Mouse (Mus musculus) liver (tissue): ENCODE data around the gene Runx1.

ENCODE experiments used
- DNase-seq: peaks from one replicate; pipeline ENCODE4 v3.0.0-alpha.2; 2020; ENCODE audit warnings: mixed read lengths

Runx1 gene

DNA sequence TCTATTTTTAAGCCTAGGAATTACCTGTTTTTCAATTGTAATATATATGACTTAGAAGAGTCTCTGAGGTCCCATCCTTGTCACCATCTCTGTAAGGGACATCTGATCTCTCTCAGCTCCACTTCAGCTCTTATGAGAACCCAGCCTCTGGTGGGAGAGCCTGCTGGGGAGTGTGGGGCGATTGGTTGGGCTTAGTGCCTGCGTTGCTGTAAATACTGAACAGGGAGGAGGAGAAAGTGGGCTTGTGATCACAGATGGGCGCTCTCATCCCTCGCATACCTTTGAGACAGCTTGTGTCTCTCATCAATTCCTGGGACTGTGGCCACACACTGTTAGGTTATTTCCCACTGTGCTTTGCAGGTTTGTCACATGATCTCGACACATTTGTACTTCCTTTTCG, 35.3 kb downstream of the Runx1 start:
- DNase-seq: no peak

DNA sequence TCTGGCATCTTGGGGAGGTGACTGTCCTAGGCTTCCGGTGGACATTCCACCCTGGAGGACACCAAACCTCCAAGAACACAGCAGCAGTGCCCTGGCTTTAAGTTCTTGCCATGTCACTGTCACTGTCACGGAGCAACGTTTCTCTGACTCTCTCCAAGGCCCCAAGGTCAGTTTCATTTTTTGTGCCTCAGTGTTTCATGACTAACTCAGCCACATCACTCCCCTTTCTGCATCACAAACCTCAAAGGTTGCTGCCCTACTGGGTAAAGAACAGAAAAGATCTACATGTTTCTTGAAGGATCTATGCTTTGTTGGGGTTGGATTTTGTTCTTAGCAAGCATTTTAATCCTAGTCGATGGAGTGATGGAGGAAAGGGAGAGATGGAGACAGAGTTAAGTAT, 36.1 kb downstream of the Runx1 start:
- no peak for DNase-seq

DNA sequence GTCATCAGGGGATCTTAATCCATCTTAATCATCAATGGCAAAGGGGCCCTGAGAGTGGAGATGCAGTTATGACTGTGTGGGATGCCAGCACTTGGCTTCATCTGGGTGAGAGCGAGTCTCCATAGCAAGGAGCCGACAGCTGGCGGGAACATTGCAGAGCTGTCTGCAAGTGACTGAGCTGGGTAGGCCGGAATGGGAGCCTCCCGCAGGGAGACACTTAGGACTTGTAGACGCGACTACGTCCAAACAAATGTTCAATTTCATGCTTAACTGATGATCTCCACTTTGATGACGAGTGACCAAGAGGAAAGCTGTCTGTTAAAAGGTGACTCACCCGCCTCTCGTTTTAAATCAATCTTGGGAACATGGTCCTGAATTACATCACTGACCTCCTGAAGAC, 37.5 kb downstream of the Runx1 start:
- DNase-seq: no peak

DNA sequence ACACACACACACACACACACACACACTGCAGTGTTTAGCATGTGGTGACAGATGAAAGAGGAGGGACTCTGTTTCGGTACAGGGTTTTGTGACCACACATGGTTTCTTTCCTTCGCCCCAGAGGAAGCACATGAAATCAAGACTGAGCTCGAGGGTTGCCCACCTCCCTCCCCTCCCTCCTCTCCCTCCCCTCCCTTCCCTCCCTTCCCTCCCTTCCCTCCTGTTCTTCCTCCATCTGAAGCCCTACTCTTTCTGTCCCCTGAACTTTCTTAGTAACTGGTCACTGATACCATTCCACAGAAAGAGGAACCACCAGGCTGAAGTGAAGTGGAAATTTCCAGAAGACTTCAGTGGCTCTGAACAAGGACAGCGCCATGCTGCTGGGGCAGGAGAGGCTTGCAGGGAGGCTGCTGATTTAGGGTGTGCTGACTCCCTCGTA, 39.0 kb downstream of the Runx1 start:
- no peak for DNase-seq

DNA sequence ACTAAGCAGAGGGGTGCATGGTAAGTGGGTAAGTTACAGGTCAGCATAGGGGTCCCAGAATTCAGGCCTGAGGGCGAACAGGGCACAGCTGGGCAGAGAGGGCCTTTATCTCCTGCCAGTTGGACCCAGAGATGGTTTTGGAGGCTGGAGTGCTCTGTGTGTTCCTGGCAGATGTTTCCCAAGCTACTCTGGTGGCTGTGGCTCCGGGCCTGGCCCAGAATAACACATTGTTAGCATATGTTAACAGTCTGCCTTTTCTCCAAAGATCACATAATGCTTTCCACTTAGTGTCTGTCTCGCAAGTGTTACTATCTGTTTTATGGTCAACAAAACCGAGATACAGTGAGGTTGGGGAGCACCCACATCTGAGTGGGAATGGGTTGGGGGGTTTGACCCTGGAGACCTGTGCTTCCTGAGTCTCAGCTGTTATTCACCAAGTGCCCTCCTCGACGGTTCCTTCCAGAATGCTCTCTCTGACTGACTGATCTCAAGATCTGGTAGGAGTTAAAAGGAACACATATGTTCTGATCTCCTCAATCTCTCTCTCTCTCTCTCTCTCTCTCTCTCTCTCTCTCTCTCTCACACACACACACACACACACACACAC, 39.6 kb downstream of the Runx1 start:
- DNase-seq: no peak

DNA sequence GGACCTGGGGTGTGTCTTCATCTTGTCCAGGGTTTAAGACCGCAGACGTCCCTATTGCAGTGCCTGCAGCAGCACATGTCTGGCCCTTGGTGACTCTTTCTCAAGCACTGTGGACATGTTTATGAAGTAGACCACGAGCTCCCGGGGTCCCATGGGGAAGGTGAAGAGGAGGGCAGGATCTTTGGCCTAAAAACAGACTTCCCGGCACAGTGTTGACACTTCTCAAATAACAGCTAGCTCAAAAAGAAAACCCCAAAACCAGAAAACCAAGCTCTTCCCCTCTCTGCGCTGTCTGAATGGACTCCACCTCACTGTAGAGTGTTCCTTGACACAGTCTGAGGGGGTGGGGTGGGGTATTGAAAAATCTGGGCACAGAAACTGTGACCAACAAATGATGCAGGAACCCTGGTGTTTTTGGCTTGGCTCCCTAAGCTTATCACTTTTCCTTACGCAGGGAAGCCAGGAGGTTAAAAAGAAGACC, 42.3 kb downstream of the Runx1 start:
- DNase-seq: no peak

DNA sequence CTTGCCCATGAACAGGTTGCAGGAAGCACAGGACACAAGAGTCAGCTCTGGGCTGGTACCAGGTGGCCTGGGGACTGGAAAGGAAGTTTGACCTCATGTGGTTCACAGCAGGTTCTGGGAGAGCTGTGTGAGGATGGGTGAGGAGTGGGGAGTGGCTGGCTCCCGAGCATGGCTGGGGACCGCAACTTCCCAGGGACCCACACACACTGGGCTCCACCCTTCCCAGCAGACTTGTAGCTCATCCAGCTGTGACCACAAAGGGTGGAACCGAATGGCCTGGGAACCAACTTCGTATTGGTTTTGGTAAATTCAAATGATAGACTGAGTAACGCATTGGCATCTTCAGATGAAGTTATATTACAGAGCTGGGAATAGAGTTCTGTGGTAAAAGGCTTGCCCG, 43.5 kb downstream of the Runx1 start:
- peak; percentile 5 for DNase-seq

DNA sequence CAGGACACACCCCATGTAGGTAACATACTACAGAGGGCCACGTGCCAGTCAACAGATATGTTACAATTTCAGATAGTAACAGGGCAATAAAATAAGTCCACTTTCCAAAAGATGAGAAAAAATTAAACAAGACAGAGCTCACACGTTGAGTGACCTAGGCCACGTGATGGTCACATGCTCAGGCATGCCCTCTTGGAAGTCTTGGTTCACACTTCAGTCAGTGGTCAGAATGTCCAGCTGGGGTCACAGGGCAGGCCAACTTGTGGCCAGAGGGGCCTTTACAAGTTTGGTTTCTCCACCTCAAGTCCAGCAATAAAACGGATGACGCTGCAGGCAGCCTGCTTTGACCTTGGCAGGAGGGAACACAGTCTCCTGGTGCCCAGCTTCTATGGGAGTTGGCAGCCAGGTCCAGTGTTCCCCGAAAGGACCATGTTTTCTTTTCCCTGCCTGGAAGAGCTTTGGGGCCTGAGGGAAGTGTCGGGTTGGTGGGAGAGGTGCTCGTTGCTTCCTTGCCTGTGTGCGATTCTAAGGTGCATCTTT, 46.0 kb downstream of the Runx1 start:
- peak; percentile 2 for DNase-seq

DNA sequence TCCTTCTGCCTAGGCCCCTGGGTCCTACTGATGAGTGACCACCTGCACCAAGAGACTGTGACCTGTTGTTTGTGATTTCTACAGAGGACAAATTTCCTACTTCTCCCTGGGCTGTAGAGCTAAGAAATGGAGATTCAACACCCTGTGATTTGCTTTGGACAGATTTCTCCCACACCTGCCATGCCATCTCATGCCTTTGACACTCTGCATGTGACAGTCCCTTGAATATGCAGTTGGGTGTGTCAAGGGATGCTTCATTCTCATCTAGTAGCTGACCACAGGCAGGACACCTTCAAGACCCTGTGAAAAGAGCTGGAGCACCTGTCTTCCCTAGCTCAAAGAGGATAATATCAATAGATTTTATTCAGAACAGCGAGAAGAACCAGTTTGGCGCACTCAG, 46.8 kb downstream of the Runx1 start:
- DNase-seq: no peak

DNA sequence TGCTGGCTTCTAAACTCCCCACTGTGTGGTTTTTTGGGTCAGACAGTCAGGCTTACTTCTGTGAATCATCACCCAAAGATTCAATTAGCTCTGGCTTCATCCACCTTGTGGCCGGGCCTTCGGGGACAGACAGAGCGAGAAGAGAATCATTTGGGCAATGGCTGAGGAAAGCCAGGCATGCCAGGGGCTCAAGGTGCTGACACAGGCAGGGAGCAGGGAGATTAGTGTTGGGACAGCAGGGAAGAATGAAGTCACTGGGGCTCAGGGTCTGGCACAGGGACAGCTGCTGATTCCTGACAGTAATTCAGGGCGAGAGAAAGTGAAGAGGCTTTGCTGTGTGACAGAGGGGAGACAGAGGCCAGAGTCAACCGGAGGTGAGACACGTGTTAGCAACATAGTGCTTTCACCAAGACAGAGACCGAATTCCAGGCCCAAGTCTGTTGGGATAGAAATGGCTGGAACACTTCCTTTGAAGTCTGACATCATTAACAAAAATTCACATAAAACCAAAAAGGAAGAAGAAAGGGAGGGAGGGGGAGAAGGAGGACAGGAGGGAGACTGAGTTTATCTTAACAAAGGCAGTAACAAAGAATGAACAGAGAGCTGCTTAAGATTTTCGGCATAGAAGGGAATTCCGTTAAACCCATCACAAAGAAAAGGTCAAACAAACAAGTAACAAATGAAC, 47.7 kb downstream of the Runx1 start:
- DNase-seq: no peak

DNA sequence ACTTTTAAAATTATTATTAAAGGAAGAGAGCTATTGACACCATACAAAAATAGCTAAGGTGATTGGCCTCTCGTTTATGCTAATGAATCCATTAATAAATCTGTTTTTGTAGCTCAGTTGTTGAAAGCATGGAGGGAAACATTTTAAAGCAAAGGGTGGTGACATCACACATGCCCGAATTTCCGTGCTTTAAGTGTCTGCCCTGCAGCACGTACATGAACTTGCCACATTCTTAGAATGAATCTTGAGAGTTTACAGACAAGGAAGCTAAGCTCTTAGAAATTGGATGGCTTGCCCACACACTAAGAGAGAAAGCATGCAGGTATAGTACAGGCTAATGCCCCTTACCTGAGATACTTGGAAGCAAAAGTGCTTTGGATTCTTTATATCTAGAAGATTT, 58.1 kb downstream of the Runx1 start:
- DNase-seq: no peak

DNA sequence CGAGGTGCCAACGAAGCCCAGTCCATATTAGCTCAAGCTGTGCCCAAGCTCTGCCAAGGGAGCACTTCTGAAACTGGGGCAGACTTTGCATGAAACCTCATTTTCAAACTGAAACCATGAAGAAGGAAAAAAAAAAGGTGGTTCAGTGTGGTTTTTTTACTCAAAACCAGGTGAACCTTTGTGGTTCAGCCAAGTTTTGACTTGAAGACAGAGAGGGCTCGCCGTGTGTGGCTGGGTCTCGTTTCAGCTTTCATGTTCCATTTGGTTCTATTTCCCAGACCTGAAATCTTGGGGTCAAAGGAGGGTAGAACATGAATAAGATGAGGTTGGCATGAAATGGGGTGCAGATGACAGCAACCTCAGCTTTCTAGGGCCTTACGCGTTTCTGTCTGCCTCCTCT, 58.5 kb downstream of the Runx1 start:
- no peak for DNase-seq

DNA sequence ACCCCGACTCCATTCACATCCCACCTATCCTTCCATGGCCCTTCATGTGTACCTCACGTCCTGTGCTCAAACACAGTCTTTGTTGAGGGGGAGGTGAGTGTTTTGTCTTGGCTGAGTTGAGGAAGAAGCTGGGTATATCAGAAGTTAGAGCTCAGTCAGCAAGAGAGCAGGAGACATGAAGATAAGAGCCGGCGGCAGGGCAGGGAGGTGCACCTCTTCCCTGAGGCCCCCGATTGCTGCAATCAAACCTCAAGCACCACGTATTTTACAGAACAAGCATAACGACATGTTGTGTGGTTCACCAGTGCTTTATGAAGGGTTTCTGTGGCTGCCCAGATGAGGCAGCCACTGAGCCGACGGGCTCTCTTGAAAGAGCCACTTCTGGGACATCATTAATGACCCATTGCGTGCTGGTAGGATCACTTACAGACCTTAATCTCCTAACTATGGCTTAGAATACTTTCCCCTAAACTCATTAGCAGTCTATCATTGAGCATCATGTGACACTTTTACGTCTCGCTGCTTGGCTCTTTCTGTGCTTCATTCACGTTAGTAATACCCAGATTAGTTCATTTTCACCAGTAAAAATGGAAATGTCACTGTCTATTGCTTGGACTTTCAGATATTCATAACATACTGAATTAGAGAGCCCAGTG, 61.1 kb downstream of the Runx1 start:
- DNase-seq: peak; percentile 82

DNA sequence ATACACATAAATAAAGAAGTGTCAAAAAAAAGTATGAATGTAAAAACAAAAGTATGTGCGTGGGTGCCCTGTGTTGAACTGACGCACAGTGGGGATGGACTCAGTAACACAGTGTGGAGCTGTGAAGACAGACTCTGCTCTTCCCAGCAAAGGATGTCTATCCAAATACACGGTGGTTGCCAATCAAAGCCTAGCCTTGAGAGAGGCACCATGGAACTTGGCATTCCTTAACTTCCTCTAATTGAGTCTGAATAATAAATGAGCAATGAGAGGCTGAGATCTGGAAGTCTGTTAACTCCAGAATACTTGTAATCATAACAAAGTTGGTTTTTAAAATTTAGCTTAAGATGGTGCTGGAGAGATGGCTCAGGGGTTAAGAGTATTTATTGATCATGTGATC, 62.3 kb downstream of the Runx1 start:
- no peak for DNase-seq

DNA sequence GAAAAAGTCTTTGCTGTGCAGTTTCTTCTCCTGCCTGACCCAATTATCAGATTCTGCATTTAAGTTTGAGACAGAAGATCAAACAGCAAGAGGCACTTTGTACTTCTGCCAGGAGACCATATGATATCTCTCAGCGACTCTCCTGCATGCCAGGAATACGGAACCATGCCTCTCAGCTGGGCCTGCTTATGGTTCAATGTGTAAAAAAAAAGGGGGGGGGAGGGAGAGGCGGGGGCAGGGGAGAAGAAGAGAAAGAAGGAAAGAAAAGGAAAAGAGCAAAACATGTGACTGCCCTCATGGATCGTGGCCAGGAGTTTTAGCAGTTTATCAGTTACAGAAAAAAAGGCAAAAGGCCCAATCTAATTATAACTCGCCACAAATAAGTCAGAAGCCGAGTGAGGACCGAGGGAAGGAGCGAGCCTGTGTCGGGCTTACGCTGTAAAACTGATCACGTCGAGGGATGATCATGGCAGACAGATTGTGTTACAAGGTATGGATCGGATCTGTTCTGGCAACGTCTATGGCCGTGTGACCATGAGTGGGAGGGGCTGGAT, 63.9 kb downstream of the Runx1 start:
- no peak for DNase-seq

DNA sequence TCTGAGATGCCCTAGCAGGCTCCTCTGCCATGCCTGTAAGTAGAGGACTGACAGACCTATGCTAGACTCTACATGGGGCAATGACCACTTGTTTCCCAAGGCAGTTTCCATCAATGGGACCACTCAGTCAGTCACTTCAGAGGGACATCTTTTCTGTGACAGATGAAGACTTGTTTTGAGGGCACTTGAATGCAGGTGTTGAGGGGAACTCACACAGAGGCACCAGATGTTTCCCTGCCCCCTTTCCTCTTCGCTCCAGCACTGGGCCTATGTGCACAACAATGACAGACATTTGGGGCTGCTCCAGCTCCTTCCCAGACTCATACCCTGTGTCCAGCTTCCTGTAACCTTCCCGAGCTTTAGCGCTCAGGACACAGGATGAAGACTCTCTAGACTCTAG, 65.9 kb downstream of the Runx1 start:
- no peak for DNase-seq

DNA sequence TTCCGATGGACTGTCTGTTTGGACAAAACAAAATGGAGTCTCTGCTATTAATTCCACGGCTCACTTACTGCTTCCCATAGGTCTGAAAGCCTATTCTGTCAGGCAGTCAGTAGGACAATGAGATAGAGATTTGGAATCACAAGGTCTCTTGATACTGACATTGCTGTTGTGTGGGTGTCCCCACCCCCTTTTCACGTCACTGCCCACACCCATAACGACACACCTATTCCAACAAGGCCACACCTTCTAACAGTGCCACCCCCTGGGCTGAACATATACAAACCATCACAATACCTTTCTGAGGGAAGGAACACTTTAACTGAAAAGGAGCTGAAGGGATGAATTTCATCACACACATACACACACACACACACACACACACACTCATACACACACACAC, 68.4 kb downstream of the Runx1 start:
- peak; percentile 59 for DNase-seq

DNA sequence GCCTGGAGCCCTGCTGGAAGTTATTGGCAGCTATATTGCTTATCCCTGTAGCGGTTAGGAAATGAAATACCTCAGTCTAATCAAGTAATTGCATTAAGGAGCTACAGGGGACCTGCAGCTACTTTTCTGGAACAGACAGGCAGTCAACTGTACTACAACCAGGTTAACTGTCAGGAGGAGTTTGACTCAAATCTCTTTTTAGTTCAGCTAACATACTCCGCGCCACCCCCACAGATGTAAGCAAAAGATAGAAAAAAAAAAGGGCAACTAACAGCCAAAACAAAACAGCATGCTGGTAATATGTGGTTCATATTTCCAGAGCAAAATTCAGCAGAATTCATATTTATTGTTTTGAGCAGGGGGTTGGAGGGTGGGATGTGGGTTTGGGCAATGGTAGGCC, 72.0 kb downstream of the Runx1 start:
- DNase-seq: no peak

DNA sequence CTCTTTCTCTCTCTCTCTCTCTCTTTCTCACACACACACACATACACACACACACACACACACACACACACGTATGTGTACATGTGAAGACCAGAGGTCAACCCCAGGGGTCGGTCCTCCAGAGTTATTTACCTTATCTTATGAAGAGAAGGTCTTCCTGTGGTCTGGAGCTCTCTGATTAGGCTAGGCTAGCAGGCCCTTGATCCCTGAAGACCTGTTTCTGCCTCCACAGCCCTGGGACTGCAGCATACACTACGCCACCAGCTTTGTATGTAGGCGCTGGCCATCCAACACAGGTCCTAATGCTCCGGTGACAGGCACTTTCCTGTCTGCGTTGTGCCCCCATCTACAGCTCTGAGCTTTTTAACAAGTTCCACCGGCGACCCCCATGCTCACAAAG, 72.8 kb downstream of the Runx1 start:
- DNase-seq: no peak

DNA sequence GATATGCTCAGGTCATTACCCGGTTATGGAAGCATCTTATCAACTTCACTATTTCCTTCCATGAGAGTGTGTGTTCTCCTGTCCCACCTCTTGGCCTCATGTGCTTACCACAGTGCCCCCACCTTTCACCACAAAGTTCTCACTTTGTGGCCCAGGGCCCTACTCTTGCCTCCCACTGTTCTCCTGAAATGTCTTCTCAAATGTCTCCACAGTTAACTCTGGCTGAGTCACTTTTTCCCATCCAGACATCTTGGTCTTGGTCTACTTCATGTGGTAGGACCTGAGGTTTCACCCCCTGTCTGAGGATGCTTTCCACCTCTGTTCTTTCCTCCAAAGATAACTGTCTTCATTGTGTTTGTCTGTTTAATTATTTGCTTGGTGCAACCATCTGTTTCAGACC, 77.7 kb downstream of the Runx1 start:
- no peak for DNase-seq

DNA sequence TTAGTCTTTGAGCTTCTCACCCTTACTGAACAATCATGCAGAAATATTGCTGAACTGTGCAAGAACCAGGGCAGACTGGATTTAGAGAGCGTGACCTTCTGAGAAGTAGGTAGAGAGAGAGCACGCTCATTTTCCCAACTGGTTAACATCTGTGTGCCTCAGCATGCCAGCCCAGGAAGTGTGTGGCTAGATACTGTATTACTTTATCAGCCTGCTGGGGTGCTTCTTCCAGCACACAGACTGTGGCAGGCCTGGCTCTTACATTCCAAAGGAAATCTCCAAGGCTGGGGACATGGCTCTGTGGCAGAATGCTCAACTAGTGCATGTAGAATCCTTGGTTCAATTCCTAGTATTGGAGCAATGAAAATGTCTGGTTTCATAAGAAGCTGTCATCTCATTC, 78.9 kb downstream of the Runx1 start:
- no peak for DNase-seq

DNA sequence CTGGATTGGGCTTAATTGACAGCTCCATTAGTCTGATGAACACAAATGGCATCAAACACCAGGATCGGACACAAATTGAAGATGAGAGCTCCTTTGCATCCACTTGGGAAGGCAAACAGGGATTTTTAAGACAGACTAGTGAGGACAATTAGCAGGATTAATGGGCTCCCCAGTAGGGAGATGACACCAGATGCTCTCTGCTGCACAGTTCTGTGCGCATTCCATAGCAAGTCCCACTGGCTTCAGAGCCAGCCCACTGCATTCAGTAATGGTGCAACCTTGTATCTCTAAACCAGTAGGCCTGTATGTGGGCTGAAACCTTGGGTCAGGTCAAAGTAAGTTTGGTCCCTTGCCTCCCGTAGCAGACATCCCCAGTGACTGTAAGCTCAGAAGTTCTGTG, 80.7 kb downstream of the Runx1 start:
- no peak for DNase-seq

DNA sequence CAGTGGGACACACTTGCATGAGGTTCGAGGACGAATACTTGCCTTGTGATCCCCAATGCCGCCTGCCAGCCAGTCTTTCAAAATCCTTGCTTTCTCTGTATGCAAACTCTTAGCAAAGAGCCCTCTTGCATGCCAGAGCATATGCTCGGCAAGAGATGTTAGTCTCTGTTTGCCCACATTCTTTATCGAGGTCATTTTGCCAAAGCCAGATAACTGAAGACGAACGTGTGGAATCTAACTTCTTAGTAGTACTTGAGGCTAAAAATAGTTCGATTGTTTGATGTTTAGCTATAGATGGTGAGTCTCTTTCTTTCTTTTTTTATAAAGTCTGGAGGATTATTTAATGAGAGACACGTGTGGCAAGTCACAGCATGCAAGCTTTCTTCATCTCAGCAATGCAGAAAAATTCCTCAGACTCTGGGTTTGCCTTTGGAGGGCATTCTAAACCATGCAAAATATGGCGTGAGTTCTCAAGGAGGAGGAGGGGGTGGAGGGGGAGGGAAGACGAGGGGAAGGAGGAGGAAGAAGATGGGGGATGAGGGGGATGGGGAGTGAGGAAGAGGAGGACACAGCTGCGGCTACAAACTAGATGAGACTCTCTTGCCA, 81.7 kb downstream of the Runx1 start:
- no peak for DNase-seq
